Mouse (Mus musculus) midbrain, embryonic 14.5 days (tissue): ENCODE measurements around the gene Grin2d. TPM values are rescaled to one million over a fixed set of nuclear protein-coding genes. Genes with fewer than 3 reads are reported as not detected.
A peak's percentile ranks its signal among the peaks of the same experiment; 100 is the strongest.
"Not testable (repeated sequence)": the region's sequence is repeated elsewhere in the genome, so short reads cannot be mapped to it uniquely, and the experiment has no call there.

Experiments used
- ATAC-seq: fragments of 200-750 bp; cut with Nextera tagmentation; 2 replicates; pipeline ENCODE4 v1.8.0; 2017; ENCODE audit warnings: moderate number of reproducible peaks, moderate library complexity; ENCODE audit not compliant: low FRiP score, low TSS enrichment
- DNase-seq: peaks from one replicate; pipeline ENCODE4 v3.0.0-alpha.2; 2015
- H3K27ac ChIP-seq: fragments of 300-500 bp; sonication (generic); replicated peaks from 2 replicates; pipeline ENCODE4 v1.5.1; 2014; ENCODE audit warnings: mild to moderate bottlenecking, low read depth, low read length, moderate library complexity
- H3K27me3 ChIP-seq: fragments of 300-500 bp; sonication (generic); 2 replicates; pipeline ENCODE4 v1.6.1; 2014; ENCODE audit warnings: low read length, control low read depth, mixed read lengths; ENCODE audit not compliant: control insufficient read depth, insufficient read depth
- H3K36me3 ChIP-seq: fragments of 300-500 bp; sonication (generic); 2 replicates; pipeline ENCODE4 v1.6.1; 2014; ENCODE audit warnings: low read length, control low read depth; ENCODE audit not compliant: control insufficient read depth, insufficient read depth
- H3K4me1 ChIP-seq: fragments of 300-500 bp; sonication (generic); 2 replicates; pipeline ENCODE4 v1.6.1; 2014; ENCODE audit warnings: mild to moderate bottlenecking, antibody characterized with exemption, low read length, control low read depth; ENCODE audit not compliant: control insufficient read depth, insufficient read depth
- H3K4me2 ChIP-seq: fragments of 300-500 bp; sonication (generic); 2 replicates; pipeline ENCODE4 v1.6.1; 2014; ENCODE audit warnings: mild to moderate bottlenecking, low read length, moderate library complexity
- H3K4me3 ChIP-seq: fragments of 300-500 bp; sonication (generic); replicated peaks from 2 replicates; pipeline ENCODE4 v1.5.1; 2014; ENCODE audit warnings: low read depth, low read length
- H3K9ac ChIP-seq: fragments of 300-500 bp; sonication (generic); replicated peaks from 2 replicates; pipeline ENCODE4 v1.6.1; 2014; ENCODE audit warnings: mild to moderate bottlenecking, low read length, moderate library complexity
- H3K9me3 ChIP-seq: fragments of 300-500 bp; sonication (generic); 2 replicates; pipeline ENCODE4 v1.6.1; 2016; ENCODE audit warnings: low read length, control low read depth, mixed read lengths; ENCODE audit not compliant: control insufficient read depth
- WGBS: fragments of 180-500 bp; shearing (Covaris S2); extraction: QIAGEN DNeasy Blood & Tissue Kit; methylation state at CpG from one replicate; pipeline ENCODE4 v1.1.7; 2014; 5-methylcytosine and 5-hydroxymethylcytosine counted together
- polyA plus RNA-seq: library from polyadenylated mRNA; unstranded; fragments of >200 nt; fragmentation: Nextera tagmentation; extraction: Ambion mirVana; gene quantifications from 2 replicates; pipeline ENCODE4 v1.2.1, GENCODE M21; 2014

Grin2d gene
- polyA plus RNA-seq, 1 experiment from 2014 or later = 2.3 TPM

- Histone ChIP-seq H3K4me2 (no peak overlapping the region), H3K36me3 (peaks cover 10% of the 10 kb centered on the region; the same call in 1 of the 2 replicates), H3K27ac (no peak overlapping the region), H3K27me3 (no peaks in the 10 kb centered on the region), H3K9me3 (no peaks in the 10 kb centered on the region), H3K4me3 (no peak overlapping the region), H3K4me1 (no peaks in the 10 kb centered on the region), H3K9ac (no peak overlapping the region)
- 92% methylated on average over 9 of the region's 9 CpGs for WGBS
- ATAC-seq (no peak), DNase-seq (no peak)
Measured at GRCm38 (mm10) chr7:45906622-45907021, 28.4 kb upstream of the Grin2d start.

GRCm38 (mm10) chr7:45902481-45903002 lies 24.4 kb upstream of the Grin2d start:
- Histone ChIP-seq H3K4me2 (no peak overlapping the region), H3K4me3 (no peak overlapping the region), H3K4me1 (peaks cover 4% of the 10 kb centered on the region), H3K36me3 (no peaks in the 10 kb centered on the region), H3K9ac (no peak overlapping the region), H3K27me3 (no peaks in the 10 kb centered on the region), H3K9me3 (no peaks in the 10 kb centered on the region), H3K27ac (0 out of 2 replicates have a peak overlapping the region, but pooled peaks have one; percentile 13)
- DNase-seq (no peak), ATAC-seq (no peak)
- 84% methylated on average over 12 of the region's 12 CpGs for WGBS

- Histone ChIP-seq H3K4me1 (peaks cover 8% of the 10 kb centered on the region), H3K9me3 (no peaks in the 10 kb centered on the region), H3K36me3 (no peaks in the 10 kb centered on the region), H3K4me3 (no peak overlapping the region), H3K9ac (no peak overlapping the region), H3K27me3 (no peaks in the 10 kb centered on the region), H3K27ac (no peak overlapping the region), H3K4me2 (no peak overlapping the region)
- ATAC-seq = no peak
- WGBS = 64% methylated on average over 5 of the region's 5 CpGs
- no peak for DNase-seq
Measured at GRCm38 (mm10) chr7:45901562-45901961, 23.4 kb upstream of the Grin2d start.

GRCm38 (mm10) chr7:45898125-45898524 lies 19.9 kb upstream of the Grin2d start:
- not testable (repeated sequence) for H3K36me3 ChIP-seq, ATAC-seq, H3K4me1 ChIP-seq, H3K9me3 ChIP-seq, H3K27me3 ChIP-seq, H3K27ac ChIP-seq
- Histone ChIP-seq H3K4me3 (peak overlapping the region; percentile 49), H3K9ac (peak overlapping the region; percentile 65; the same call in 1 of the 2 replicates), H3K4me2 (peak overlapping the region; percentile 81)
- WGBS = 50% methylated on average over 4 of the region's 4 CpGs
- DNase-seq = peak; percentile 53

DNA sequence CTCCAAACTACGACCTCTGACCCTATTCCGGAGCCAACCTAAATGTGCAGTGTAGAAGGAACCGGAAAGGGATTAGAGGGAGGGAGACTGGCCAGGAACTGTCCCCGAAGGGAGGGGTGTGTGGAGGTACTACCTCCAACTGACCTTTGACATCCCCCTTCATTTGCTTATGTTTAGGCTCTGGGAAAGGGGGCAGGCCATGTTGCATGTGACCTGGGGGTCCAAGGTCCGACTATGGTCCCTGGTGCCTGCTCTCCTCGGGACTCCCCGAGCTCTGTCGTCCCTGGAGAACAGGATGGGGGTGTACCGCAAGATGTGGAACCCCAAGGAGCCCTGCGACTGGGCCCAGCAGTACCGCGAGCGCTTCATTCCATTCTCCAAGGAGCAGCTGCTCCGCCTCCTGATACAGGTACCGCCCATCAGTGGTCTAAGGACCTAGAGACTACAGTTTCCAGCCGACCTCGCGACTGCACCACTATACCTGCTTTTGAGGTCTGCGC lies 19.1 kb upstream of the Grin2d start:
- WGBS = under 1% methylated on average over 19 of the region's 19 CpGs

DNA sequence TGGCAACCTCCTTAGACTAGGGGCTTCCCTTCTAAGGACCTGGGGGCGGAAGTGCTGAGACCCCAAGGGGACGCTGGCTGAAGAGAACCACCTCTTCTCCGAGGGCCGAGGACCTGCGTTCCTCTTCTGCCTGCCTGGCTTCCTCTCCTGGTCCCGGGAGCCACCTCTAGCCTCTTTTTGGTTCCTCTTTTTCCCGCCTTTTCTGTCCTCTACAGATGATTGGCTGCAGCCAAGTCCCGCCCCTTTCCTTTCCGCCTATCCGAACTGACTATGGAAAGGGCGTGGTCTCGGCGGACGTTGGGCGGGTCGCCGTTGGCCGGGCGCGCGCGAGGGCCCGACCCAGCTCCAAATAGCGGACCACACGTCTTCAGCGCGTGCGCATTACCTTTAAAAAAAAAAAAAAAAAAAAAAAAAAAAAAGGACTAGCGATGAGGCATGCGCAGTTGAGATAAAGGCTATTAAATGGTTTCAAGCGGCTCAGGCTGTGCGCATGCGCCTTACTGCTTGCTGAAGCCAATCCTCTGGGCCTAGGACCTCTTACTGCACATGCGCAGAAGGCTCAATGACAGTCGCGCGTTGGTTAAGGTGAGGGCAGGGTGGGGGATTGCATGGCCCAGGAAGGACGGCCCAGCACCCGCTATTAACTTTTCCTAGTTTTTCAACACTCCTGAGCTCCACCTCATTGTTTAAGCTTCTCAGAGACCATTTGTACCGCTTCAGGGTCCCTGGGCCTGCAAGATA lies 18.5 kb upstream of the Grin2d start, which contains the start of the genes Syngr4 and Tmem143:
Gene Syngr4, minus strand, starts transcription at position 198 of the 741 bp plus-strand sequence.
Gene Tmem143, plus strand, starts transcription at position 425 of the 741 bp plus-strand sequence.
- Histone ChIP-seq H3K27me3 (no peaks in the 10 kb centered on the region), H3K36me3 (no peaks in the 10 kb centered on the region), H3K9me3 (no peaks in the 10 kb centered on the region), H3K9ac (peak within 1 kb of the TSS; percentile 65), H3K27ac (peak within 1 kb of the TSS; percentile 65), H3K4me3 (peak within 1 kb of the TSS; percentile 49), H3K4me1 (peaks cover 8% of the 10 kb centered on the region), H3K4me2 (peak within 1 kb of the TSS; percentile 81)
- DNase-seq (peak; percentile 100), ATAC-seq (peak; percentile 93)
- WGBS = under 1% methylated on average over 40 of the region's 40 CpGs

More for the DNA sequence above, 19.1 kb upstream of the Grin2d start:
- Histone ChIP-seq H3K27me3 (no peaks in the 10 kb centered on the region), H3K4me3 (peak overlapping the region; percentile 49), H3K4me2 (peak overlapping the region; percentile 81), H3K36me3 (no peaks in the 10 kb centered on the region), H3K9me3 (no peaks in the 10 kb centered on the region), H3K27ac (peak overlapping the region; percentile 65), H3K9ac (peak overlapping the region; percentile 65), H3K4me1 (peaks cover 8% of the 10 kb centered on the region)
- ATAC-seq (peak; percentile 55), DNase-seq (peak; percentile 61)

DNA sequence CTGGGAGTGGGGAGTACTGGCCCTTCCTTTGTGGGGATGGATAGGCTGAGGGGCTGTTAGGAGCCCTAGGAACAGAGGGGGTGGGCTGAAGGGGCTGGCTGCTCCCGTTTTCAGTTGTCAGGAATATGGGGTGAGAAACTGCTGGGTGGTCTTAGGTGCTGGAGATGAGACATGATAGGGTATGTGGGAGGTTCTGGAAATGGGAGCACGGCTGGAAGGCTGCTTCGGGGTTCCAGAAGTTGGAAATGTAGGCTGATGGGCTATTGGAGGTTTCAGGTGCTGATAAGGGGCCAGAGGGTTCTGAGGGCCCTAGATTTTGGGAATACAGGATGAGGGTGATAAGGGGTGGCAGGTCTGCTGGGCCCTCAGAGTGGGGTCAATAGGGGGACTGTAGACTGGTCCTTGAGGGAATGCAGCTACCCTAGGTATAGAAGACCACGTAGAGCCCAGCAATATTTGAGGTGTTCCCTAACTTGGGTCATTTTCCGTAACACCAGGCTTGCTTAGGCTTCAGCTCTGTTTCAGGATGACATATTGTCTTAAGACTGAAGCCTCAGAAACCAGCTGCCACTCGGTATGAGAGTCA lies 17.8 kb upstream of the Grin2d start:
- ATAC-seq (peak; percentile 25; the same call in 1 of the 2 replicates), DNase-seq (no peak)
- H3K36me3 ChIP-seq = no peaks in the 10 kb centered on the region
- 75% methylated on average over 6 of the region's 6 CpGs for WGBS
- H3K4me2 ChIP-seq = peak overlapping the region; percentile 81
- peak overlapping the region; percentile 49 for H3K4me3 ChIP-seq
- no peaks in the 10 kb centered on the region for H3K27me3 ChIP-seq
- H3K27ac ChIP-seq = no peak overlapping the region
- H3K4me1 ChIP-seq = peaks cover 8% of the 10 kb centered on the region
- H3K9me3 ChIP-seq = no peaks in the 10 kb centered on the region
- no peak overlapping the region for H3K9ac ChIP-seq

DNA sequence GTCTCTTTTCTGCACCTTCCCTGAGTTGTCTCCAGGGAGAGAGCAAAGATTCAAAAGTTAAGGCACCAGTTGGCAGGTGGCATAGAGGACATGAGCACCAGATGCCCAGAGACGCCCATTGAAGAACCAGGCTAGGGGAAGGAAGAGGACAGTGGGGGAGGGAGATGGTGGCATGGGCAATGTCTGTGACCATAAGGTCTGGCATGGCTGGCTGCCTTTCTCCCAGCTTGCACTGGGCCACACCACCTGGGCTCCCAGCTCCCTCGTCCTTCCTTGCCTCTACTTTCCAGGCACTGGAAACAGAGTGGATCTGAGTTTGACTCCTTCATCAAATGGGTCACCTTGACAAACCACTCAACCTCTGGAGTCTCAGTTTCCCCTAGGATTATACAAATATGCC lies 14.5 kb upstream of the Grin2d start:
- Histone ChIP-seq H3K27ac (no peak overlapping the region), H3K36me3 (no peaks in the 10 kb centered on the region), H3K4me3 (no peak overlapping the region), H3K27me3 (no peaks in the 10 kb centered on the region), H3K9ac (no peak overlapping the region), H3K4me2 (no peak overlapping the region), H3K9me3 (no peaks in the 10 kb centered on the region), H3K4me1 (peaks cover 5% of the 10 kb centered on the region)
- DNase-seq = no peak
- ATAC-seq = no peak
- WGBS = 84% methylated on average over 2 of the region's 2 CpGs
